Mouse (Mus musculus) spleen, postnatal 14 days (tissue): ENCODE data around the gene Fth1.

Experiments used
- DNase-seq, 2 experiments: peaks; one replicate each; pipeline ENCODE4 v3.0.0; 2021 to 2022; ENCODE audit warnings: low spot score in 2 of 2

The Fth1 gene

GRCm38 (mm10) chr19:10022414-10023303, 42.3 kb downstream of the Fth1 start:
- no peak for DNase-seq

GRCm38 (mm10) chr19:10023304-10023758, 42.9 kb downstream of the Fth1 start:
- DNase-seq = no peak

DNA sequence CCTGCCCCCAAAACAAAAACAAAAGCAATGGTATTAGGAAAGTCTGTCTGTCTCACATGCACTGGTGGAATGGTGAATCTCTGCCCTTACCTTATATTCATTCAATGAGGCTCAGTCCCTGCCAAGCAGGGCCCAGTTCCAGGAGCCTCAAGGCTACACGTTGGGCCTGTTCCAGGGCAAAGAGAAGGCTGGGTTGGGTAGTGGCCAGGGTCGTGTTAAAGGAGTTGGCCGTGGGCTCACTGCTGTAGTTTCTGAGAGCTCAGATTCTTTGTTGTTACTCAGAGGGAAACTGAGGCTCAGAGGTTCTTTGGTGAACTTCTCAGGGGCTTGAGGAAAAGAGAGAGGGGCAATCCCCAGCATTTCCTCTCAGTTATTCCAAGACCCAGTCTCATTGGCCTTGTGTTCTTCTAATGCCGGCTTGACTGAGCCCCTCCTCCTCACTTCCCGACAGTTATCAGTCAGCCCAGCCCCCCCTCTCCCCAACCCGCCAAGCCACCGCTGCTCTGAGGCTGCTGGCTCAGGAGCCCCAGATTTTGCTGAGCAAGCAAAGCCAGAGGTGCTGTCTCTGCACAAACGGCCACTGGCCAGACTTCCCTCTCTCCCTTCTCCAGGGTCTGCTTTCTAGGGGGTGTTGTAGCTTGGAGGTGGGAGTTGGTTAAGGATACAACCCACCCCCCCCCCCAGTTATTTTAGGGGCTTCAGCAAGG, 44.9 kb downstream of the Fth1 start:
- no peak for DNase-seq

DNA sequence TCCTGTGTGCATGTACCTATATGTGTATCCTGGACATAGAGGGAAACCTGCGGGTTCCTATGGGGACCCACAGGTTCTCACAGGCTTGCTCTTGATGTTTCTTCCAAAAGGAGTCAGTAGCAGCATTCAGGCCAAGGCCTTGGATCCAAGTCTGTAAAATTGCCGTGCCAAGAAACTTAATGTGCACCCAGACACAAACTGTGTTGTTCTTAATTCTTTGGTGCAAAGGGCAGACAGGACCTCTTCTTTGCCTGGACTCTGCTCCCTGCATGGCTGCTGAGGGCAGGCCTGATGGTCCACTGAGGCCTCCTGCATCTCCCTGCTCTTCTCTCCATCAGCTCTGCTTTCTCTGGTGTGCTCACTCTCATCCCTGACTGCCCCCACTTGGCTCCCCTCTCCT, 49.3 kb downstream of the Fth1 start:
- no peak for DNase-seq

- DNase-seq = peak in 1 of 2 experiments; percentile 53
Observed at GRCm38 (mm10) chr19:10033211-10033973, 53.0 kb downstream of the Fth1 start.

DNA sequence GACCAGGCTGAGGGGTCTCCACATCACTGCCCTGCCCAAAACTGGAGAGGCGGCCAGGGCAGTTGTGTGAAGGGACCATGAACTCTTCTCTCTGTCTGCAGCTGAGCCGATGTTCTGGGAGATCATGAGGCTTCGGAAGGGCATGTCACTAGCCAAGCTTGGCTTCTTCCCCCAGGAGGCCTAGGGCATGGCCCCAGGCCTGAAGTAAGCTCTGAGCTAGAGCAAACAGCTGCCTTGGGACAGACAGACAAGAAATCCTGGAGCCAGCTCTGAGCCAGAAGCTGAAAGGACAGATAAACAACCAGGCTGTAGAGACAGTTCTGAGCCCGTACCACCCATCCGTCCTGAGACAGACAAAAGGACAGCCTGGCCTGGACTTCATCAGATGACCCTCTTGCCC, 54.0 kb downstream of the Fth1 start:
- no peak for DNase-seq
